Mouse (Mus musculus): ENCODE measurements around the gene Arl15. TPM values are rescaled to one million over a fixed set of nuclear protein-coding genes. Genes with fewer than 3 reads are reported as not detected.

Gene Arl15
- 23.6 and 27.5 TPM in 2 replicates for polyA plus RNA-seq (2021; fragmentation: Nextera tagmentation)
- long read RNA-seq, experiment 1, transcript Arl15-201 (5 exons, 3,364 nt) = major isoform, 5 of 7 reads
- long read RNA-seq, experiment 1, partial matches to known transcripts = 1 of 7 reads
- long read RNA-seq, experiment 1, other reads (novel, unspliced or antisense) = 1 of 7 reads
- long read RNA-seq, experiment 2, partial matches to known transcripts = 26 of 44 reads
- long read RNA-seq, experiment 2, other reads (novel, unspliced or antisense) = 14 of 44 reads

GRCm38 (mm10) chr13:113794039-113794704 lies at the start of gene Arl15:
Arl15 (plus strand) TSS chr13:113794505.

Other genes starting within 250 kb of the Arl15 start
- gene Snx18, start 175.9 kb upstream of the Arl15 start, polyA plus RNA-seq (2021; fragmentation: Nextera tagmentation) = 7.3 and 8.3 TPM in 2 replicates
- 1.4 and 2.4 TPM in 2 replicates for gene Hspb3, start 130.8 kb upstream of the Arl15 start, polyA plus RNA-seq (2021; fragmentation: Nextera tagmentation)